Mouse (Mus musculus) liver, embryonic 14.5 days (tissue): ENCODE measurements around the gene Dao. TPM values are rescaled to one million over a fixed set of nuclear protein-coding genes. Genes with fewer than 3 reads are reported as not detected.
A peak's percentile ranks its signal among the peaks of the same experiment; 100 is the strongest.

Experiments
- ATAC-seq: fragments of 200-750 bp; cut with Nextera tagmentation; 2 replicates; pipeline ENCODE4 v1.8.0; 2017; ENCODE audit warnings: moderate number of reproducible peaks, mild to moderate bottlenecking, moderate library complexity; ENCODE audit not compliant: insufficient read depth
- DNase-seq, 3 experiments: peaks; one replicate each; pipeline ENCODE4 v3.0.0-alpha.2; 2012 to 2013; ENCODE audit warnings: low read depth in 3 of 3, low spot score in 3 of 3
- H3K27ac ChIP-seq: fragments of 300-500 bp; sonication (generic); 2 replicates; pipeline ENCODE4 v1.5.1; 2014; ENCODE audit warnings: moderate library complexity, mild to moderate bottlenecking, control low read depth, inconsistent platforms
- H3K27me3 ChIP-seq: fragments of 300-500 bp; sonication (generic); 2 replicates; pipeline ENCODE4 v1.6.1; 2014; ENCODE audit warnings: mild to moderate bottlenecking, low read length, moderate library complexity; ENCODE audit not compliant: control insufficient read depth, insufficient read depth
- H3K36me3 ChIP-seq: fragments of 300-500 bp; sonication (generic); replicated peaks from 2 replicates; pipeline ENCODE4 v1.6.1; 2014; ENCODE audit warnings: low read depth; ENCODE audit not compliant: control insufficient read depth, insufficient read depth
- H3K4me1 ChIP-seq, 2 experiments: fragments of 200-500 bp in 1 of 2; fragments of 300-500 bp in 1 of 2; sonication (generic) in 1 of 2; replicated peaks; 2 replicates each; pipeline ENCODE4 v1.6.1; 2012 to 2014; ENCODE audit warnings: antibody characterized with exemption in 1 of 2, inconsistent platforms in 1 of 2, low read length in 1 of 2; ENCODE audit not compliant: control insufficient read depth in 2 of 2, insufficient read depth in 2 of 2
- H3K4me2 ChIP-seq: fragments of 300-500 bp; sonication (generic); 2 replicates; pipeline ENCODE4 v1.6.1; 2014; ENCODE audit warnings: low read depth, mild to moderate bottlenecking, control low read depth, moderate library complexity
- H3K4me3 ChIP-seq, 2 experiments: fragments of 200-500 bp in 1 of 2; fragments of 300-500 bp in 1 of 2; sonication (generic) in 1 of 2; 2 replicates each; pipeline ENCODE4 v1.5.1; 2012 to 2014; ENCODE audit warnings: low read depth in 2 of 2, low read length in 2 of 2, mild to moderate bottlenecking in 2 of 2, control low read depth in 1 of 2, inconsistent platforms in 1 of 2, moderate library complexity in 1 of 2; ENCODE audit not compliant: insufficient read depth in 1 of 2
- H3K9ac ChIP-seq: fragments of 300-500 bp; sonication (generic); replicated peaks from 2 replicates; pipeline ENCODE4 v1.6.1; 2014; ENCODE audit warnings: mild to moderate bottlenecking, control low read depth, moderate library complexity
- H3K9me3 ChIP-seq: fragments of 300-500 bp; sonication (generic); 2 replicates; pipeline ENCODE4 v1.6.1; 2016; ENCODE audit warnings: low read length, mixed read lengths; ENCODE audit not compliant: control insufficient read depth
- CTCF ChIP-seq: IDR thresholded peaks from 2 replicates; pipeline ENCODE4 v1.5.1; 2016; ENCODE audit warnings: antibody characterized with exemption, low read depth, control low read depth
- EP300 ChIP-seq: IDR thresholded peaks from 2 replicates; pipeline ENCODE4 v1.6.1; 2016; ENCODE audit warnings: antibody characterized with exemption, low read depth
- WGBS: fragments of 180-500 bp; shearing (Covaris S2); extraction: QIAGEN DNeasy Blood & Tissue Kit; methylation state at CpG from one replicate; pipeline ENCODE4 v1.1.7; 2014; ENCODE audit not compliant: insufficient replicate concordance; 5-methylcytosine and 5-hydroxymethylcytosine counted together
- polyA plus RNA-seq, 2 experiments: library from polyadenylated mRNA; depleted of rRNA in 1 of 2; stranded (reverse) in 1 of 2; unstranded in 1 of 2; fragments of >200 nt; fragmentation: Nextera tagmentation in 1 of 2; extraction: Ambion mirVana in 1 of 2; gene quantifications; 2 replicates each; pipeline versions ENCODE4 v1.2.1 to v1.2.3; 2012 to 2014

Dao gene
- polyA plus RNA-seq (2012; rRNA removed) (not detected in 2 replicates), polyA plus RNA-seq (2014; fragmentation: Nextera tagmentation; extraction: Ambion mirVana) (not detected in 2 replicates)

- Histone ChIP-seq H3K9ac (no peak within 1 kb of the TSS), H3K27ac (no peak within 1 kb of the TSS), H3K4me3 (no peak within 1 kb of the TSS), H3K27me3 (no peaks in the 10 kb centered on the region), H3K4me2 (no peak within 1 kb of the TSS), H3K36me3 (no peaks in the 10 kb centered on the region), H3K9me3 (no peaks in the 10 kb centered on the region), H3K4me1 (no peaks in the 10 kb centered on the region)
- no peak for ATAC-seq
- WGBS, result 62% methylated on average over 3 of the region's 5 CpGs
- TF ChIP-seq EP300, result no peak
- no peak for TF ChIP-seq CTCF
- no peak for DNase-seq
Measured at GRCm38 (mm10) chr5:114003542-114003941, at the start of gene Dao. Dao (plus strand) TSS chr5:114003703.

GRCm38 (mm10) chr5:113954421-113954820 lies 49.1 kb upstream of the Dao start:
- ATAC-seq, result no peak

GRCm38 (mm10) chr5:113955281-113955680 lies 48.2 kb upstream of the Dao start:
- Histone ChIP-seq H3K4me2 (no peak overlapping the region), H3K36me3 (peaks cover 44% of the 10 kb centered on the region), H3K9ac (no peak overlapping the region), H3K9me3 (no peaks in the 10 kb centered on the region), H3K4me3 (no peak overlapping the region), H3K27ac (no peak overlapping the region), H3K27me3 (no peaks in the 10 kb centered on the region), H3K4me1 (peaks cover 18 to 23% of the 10 kb centered on the region in 2 experiments)
- ATAC-seq, result no peak
- no peak for TF ChIP-seq CTCF
- TF ChIP-seq EP300, result no peak
- DNase-seq, result no peak
- 68% methylated on average over 5 of the region's 5 CpGs for WGBS

More at GRCm38 (mm10) chr5:113954421-113954820, 49.1 kb upstream of the Dao start:
- peak in 2 of 3 experiments; percentile 52 to 54 for DNase-seq
- Histone ChIP-seq H3K9me3 (no peaks in the 10 kb centered on the region), H3K36me3 (peaks cover 53% of the 10 kb centered on the region), H3K4me1 (peaks cover 16 to 23% of the 10 kb centered on the region in 2 experiments), H3K27me3 (no peaks in the 10 kb centered on the region), H3K4me2 (no peak overlapping the region), H3K4me3 (no peak overlapping the region), H3K9ac (no peak overlapping the region), H3K27ac (no peak overlapping the region)
- TF ChIP-seq EP300 (no peak), CTCF (peak; percentile 97)
- WGBS, result 8% methylated on average over 7 of the region's 7 CpGs

- TF ChIP-seq CTCF (no peak), EP300 (no peak)
- no peak overlapping the region for H3K4me2 ChIP-seq
Measured at GRCm38 (mm10) chr5:113955691-113956090, 47.8 kb upstream of the Dao start.

GRCm38 (mm10) chr5:113956510-113956909 lies 47.0 kb upstream of the Dao start:
- ATAC-seq (peak; percentile 55; the same call in 1 of the 2 replicates), DNase-seq (peak; percentile 69 to 76 (median 74))
- Histone ChIP-seq H3K4me3 (no peak overlapping the region), H3K36me3 (peaks cover 37% of the 10 kb centered on the region), H3K27me3 (no peaks in the 10 kb centered on the region), H3K9ac (no peak overlapping the region), H3K27ac (no peak overlapping the region), H3K4me2 (no peak overlapping the region), H3K9me3 (no peaks in the 10 kb centered on the region), H3K4me1 (peaks cover 12 to 16% of the 10 kb centered on the region in 2 experiments)
- 5% methylated on average over 4 of the region's 4 CpGs for WGBS
- TF ChIP-seq CTCF (peak; percentile 99), EP300 (no peak)

More at GRCm38 (mm10) chr5:113955691-113956090, 47.8 kb upstream of the Dao start:
- peaks cover 18 to 23% of the 10 kb centered on the region in 2 experiments for H3K4me1 ChIP-seq
- H3K9ac ChIP-seq, result no peak overlapping the region
- no peak for DNase-seq
- ATAC-seq, result no peak
- peaks cover 40% of the 10 kb centered on the region for H3K36me3 ChIP-seq
- no peaks in the 10 kb centered on the region for H3K9me3 ChIP-seq
- no peak overlapping the region for H3K4me3 ChIP-seq
- no peaks in the 10 kb centered on the region for H3K27me3 ChIP-seq
- WGBS, result 77% methylated on average over 8 of the region's 8 CpGs
- no peak overlapping the region for H3K27ac ChIP-seq
